Mouse (Mus musculus) spleen, adult 2 months (tissue): ENCODE measurements around the gene Clptm1. TPM values are rescaled to one million over a fixed set of nuclear protein-coding genes. Genes with fewer than 3 reads are reported as not detected.

ENCODE experiments used
- DNase-seq, 2 experiments: peaks; one replicate each; pipeline versions ENCODE4 v3.0.0 to v3.0.0-alpha.2; 2012 to 2021; ENCODE audit warnings: low spot score in 2 of 2, low read depth in 1 of 2
- H3K27ac ChIP-seq: fragments of 200-500 bp; 2 replicates; pipeline ENCODE4 v1.5.1; 2012; ENCODE audit warnings: low read length, inconsistent platforms; ENCODE audit not compliant: insufficient read depth
- H3K27me3 ChIP-seq: fragments of 200-500 bp; 2 replicates; pipeline ENCODE4 v1.6.1; 2012; ENCODE audit warnings: mild to moderate bottlenecking, moderate library complexity, low read length, inconsistent platforms; ENCODE audit not compliant: control insufficient read depth, insufficient read depth
- H3K36me3 ChIP-seq: fragments of 200-500 bp; 2 replicates; pipeline ENCODE4 v1.6.1; 2012; ENCODE audit warnings: mild to moderate bottlenecking, low read length, inconsistent platforms; ENCODE audit not compliant: control insufficient read depth, insufficient read depth
- H3K4me1 ChIP-seq: fragments of 200-500 bp; 2 replicates; pipeline ENCODE4 v1.6.1; 2011; ENCODE audit warnings: inconsistent platforms; ENCODE audit not compliant: control insufficient read depth, insufficient read depth, insufficient read length
- H3K4me3 ChIP-seq: fragments of 200-500 bp; 2 replicates; pipeline ENCODE4 v1.5.1; 2011; ENCODE audit warnings: mild to moderate bottlenecking, inconsistent platforms; ENCODE audit not compliant: insufficient read depth, insufficient read length; ENCODE audit errors: extremely low read depth
- CTCF ChIP-seq: fragments of 200-500 bp; IDR thresholded peaks from 2 replicates; pipeline ENCODE4 v1.5.1; 2011; ENCODE audit warnings: mild to moderate bottlenecking, inconsistent platforms; ENCODE audit not compliant: insufficient read depth, insufficient read length, insufficient replicate concordance; ENCODE audit errors: extremely low read depth
- POLR2A ChIP-seq: fragments of 200-500 bp; IDR thresholded peaks from 2 replicates; pipeline ENCODE4 v1.6.1; 2011; ENCODE audit warnings: low read depth, low read length, inconsistent platforms
- WGBS: fragments of 180-500 bp; shearing (Covaris S2); methylation state at CpG from one replicate; pipeline ENCODE4 v1.1.7; 2018; 5-methylcytosine and 5-hydroxymethylcytosine counted together
- polyA plus RNA-seq: library from polyadenylated mRNA; depleted of rRNA; stranded (reverse); fragments of >200 nt; gene quantifications from 2 replicates; pipeline ENCODE4 v1.2.3, GENCODE M21; 2012

Clptm1 gene
- polyA plus RNA-seq, 1 experiment, result 76.3 TPM

DNA sequence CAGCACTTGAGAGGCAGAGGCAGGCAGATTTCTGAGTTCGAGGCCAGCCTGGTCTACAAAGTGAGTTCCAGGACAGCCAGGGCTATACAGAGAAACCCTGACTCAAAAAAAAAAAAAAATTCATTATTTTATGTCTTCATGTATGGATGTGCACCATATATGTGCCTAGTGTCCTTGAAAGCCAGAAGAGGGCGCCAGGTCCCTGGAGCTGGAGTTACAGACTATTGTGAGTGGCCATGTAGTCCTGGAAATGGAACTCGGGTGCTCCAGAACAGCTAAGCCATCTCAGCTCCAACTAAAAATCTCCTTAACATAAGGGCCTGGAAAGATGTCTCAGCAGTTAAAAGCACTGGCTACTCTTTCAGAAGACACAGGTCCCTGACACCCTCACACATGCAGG lies 1.9 kb upstream of the Clptm1 start:
- 89% methylated on average over 3 of the region's 3 CpGs for WGBS
- no peaks in the 10 kb centered on the region for H3K27me3 ChIP-seq
- no peaks in the 10 kb centered on the region; the same call in none of the 2 replicates for H3K36me3 ChIP-seq
- peak overlapping the region; percentile 79 for H3K27ac ChIP-seq
- H3K4me3 ChIP-seq, result no peak overlapping the region
- H3K4me1 ChIP-seq, result peaks cover 12% of the 10 kb centered on the region; the same call in 1 of the 2 replicates
- TF ChIP-seq CTCF, result no peak
- TF ChIP-seq POLR2A, result no peak
- no peak for DNase-seq

DNA sequence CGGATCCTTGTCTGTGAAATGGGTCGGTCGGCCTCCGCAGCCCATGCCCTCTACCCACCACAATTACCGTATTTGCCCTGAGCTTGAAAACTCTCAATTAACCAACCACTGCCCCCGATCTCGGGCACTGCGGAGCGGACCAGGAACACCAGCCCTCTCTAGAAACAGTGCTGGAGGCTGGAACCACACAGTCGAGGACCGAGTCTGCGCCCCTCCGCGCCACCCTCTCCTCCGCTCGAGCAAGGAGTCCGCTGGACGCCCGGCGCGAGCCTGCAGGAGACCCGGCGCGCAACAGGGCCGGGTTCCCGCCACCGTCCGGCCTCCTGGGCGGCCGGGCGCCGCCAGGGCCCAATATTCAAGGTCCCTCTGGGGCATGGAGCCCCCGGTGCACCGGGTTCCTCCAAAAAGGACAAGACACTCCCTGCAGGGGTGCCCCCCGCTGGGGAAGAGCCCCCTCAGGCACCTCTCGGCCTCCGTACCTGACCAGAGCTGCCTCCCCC lies 328 bp downstream of the Clptm1 start:
- no peak for DNase-seq
- H3K36me3 ChIP-seq, result peaks cover 2% of the 10 kb centered on the region
- H3K4me3 ChIP-seq, result peak overlapping the region; percentile 91
- H3K27ac ChIP-seq, result peak overlapping the region; percentile 14; the same call in 1 of the 2 replicates
- no peak for TF ChIP-seq POLR2A
- no peak for TF ChIP-seq CTCF
- peaks cover 12% of the 10 kb centered on the region; the same call in 1 of the 2 replicates for H3K4me1 ChIP-seq
- no peaks in the 10 kb centered on the region for H3K27me3 ChIP-seq
- WGBS, result under 1% methylated on average over 36 of the region's 37 CpGs

DNA sequence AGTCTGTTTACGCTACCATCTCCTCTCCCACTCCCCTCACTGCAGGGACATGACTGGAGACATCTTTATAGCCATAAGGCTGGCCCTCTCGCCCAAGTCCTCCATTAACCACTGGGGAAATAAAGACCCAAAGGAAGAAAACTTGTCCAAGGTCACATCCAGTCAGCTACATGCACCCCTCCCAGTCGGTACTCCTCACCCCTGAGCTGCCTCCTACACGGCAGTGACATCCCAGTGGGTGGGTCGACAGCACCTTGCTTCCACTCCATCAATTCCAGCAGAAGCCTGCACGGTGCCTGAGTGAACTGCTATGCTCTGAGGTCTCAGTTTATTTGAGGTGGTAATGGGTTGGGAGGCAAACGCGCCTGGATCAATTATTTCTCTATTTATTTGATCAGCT lies 893 bp downstream of the Clptm1 start:
- H3K4me1 ChIP-seq, result peaks cover 8% of the 10 kb centered on the region; the same call in 1 of the 2 replicates
- TF ChIP-seq POLR2A (no peak), CTCF (no peak)
- H3K27ac ChIP-seq, result no peak overlapping the region
- 26% methylated on average over 8 of the region's 8 CpGs for WGBS
- peak overlapping the region; percentile 91 for H3K4me3 ChIP-seq
- H3K36me3 ChIP-seq, result peaks cover 2% of the 10 kb centered on the region
- no peak for DNase-seq
- no peaks in the 10 kb centered on the region for H3K27me3 ChIP-seq

DNA sequence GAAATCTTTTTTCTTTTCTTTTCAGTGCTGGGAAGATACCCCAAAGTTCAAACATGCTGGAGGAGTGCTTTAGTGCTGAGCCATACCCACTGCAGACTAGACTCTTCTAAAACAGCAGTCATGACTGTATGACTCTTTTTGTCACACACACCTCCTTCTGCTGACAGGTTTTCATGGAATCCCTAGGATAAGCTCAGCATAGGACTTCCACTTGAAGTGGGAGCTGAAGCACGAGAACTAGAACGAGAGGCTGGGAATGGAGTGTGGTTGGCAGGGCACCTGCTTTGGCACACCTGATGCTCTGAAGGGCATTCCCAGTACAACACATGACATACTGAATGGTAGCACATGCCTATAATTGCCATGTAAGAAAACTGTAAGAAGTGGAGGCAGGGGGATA lies 12.2 kb downstream of the Clptm1 start:
- H3K4me1 ChIP-seq, result no peaks in the 10 kb centered on the region
- TF ChIP-seq POLR2A (no peak), CTCF (no peak)
- peaks cover 22% of the 10 kb centered on the region; the same call in 1 of the 2 replicates for H3K36me3 ChIP-seq
- H3K27ac ChIP-seq, result no peak overlapping the region
- H3K4me3 ChIP-seq, result no peak overlapping the region
- 96% methylated on average over 2 of the region's 2 CpGs for WGBS
- H3K27me3 ChIP-seq, result no peaks in the 10 kb centered on the region
- DNase-seq, result no peak

DNA sequence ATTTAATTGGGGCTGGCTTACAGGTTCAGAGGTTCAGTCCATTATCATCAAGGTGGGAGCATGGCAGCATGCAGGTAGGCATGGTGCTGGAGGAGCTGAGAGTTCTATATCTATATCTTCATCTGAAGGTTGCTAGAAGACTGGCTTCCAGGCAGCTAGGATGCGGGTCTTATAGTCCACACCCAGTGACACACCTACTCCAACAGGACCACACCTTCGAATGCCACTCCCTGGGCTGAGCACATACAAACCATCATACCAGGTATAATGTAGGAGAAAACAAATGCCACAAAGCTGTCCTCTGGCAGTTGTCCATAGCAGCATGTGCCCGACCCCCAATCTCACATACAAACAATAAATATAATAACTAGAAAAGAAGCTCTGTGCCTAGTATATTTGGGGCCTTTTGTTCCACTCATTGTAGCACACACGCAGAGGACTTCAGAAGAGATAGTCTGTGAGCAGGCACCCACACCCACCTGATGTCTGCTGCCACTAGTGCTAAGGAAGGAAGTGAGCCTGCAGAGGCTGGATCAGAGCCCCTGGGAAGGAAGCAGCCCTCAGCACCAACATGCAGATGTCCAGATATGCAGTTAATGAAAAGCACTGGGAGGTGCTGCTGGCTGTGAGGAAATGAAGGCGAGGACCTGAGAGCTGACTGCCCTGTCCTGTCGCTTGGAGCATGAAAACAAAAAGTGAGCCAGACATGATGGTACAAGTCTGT lies 13.6 kb downstream of the Clptm1 start:
- Histone ChIP-seq H3K4me3 (no peak overlapping the region), H3K27ac (no peak overlapping the region), H3K36me3 (peaks cover 26% of the 10 kb centered on the region), H3K27me3 (no peaks in the 10 kb centered on the region), H3K4me1 (no peaks in the 10 kb centered on the region)
- 56% methylated on average over 6 of the region's 6 CpGs for WGBS
- DNase-seq, result no peak
- TF ChIP-seq CTCF (no peak), POLR2A (no peak)

DNA sequence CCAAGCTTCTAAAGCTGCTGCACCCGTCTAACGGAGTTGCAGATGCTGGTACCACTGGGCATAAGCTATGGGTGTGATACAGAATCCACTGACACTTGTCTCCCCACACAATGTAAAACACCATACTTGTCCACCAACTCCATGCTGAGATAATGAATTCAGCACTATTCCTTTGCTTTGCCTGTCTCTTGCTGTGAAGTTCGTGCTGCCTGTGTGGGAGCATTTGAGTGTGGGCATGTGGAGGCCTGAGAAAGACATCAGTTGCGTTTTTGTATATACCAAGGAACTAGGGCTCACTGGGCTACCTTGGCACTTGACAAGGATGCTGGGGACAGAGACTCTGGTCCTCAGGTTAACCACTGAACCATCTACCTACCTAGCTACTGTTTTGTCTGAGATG lies 23.6 kb downstream of the Clptm1 start:
- H3K4me1 ChIP-seq, result no peaks in the 10 kb centered on the region
- no peaks in the 10 kb centered on the region for H3K27me3 ChIP-seq
- no peak overlapping the region for H3K4me3 ChIP-seq
- DNase-seq, result no peak
- no peak for TF ChIP-seq CTCF
- 96% methylated on average over 4 of the region's 4 CpGs for WGBS
- peaks cover 51% of the 10 kb centered on the region for H3K36me3 ChIP-seq
- H3K27ac ChIP-seq, result no peak overlapping the region
